Mouse (Mus musculus): ENCODE measurements around the gene Ccdc150. TPM values are rescaled to one million over a fixed set of nuclear protein-coding genes. Genes with fewer than 3 reads are reported as not detected.
A peak's percentile ranks its signal among the peaks of the same experiment; 100 is the strongest.

Gene Ccdc150
- polyA plus RNA-seq, 1 experiment, result 0.15 TPM

DNA sequence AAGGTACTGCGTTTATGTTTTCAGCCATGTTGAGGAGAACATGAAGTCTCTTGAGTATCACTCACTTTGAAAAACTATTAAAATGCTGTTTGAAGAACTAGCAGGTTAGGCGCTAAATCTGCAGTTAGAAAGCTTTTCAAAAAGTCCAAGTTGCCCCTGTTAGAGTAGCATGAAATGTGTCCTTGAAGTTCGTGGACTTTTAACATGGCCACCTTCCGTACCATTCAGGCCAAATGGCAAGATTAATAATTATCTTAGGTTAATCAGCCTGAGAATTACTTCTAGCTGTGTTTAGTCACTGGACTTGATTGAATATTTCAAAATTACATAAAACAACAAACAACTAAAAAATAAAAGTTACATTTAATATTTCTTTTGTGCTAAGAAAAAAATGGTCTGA, 104.3 kb downstream of the Ccdc150 start:
- Histone ChIP-seq H3K4me3 (ENCODE audit: insufficient read depth, low read length) (no peak overlapping the region), H3K27ac (ENCODE audit: insufficient read depth, low read length) (no peak overlapping the region), H3K4me1 (ENCODE audit: control insufficient read depth, insufficient read depth, low read length) (no peaks in the 10 kb centered on the region)
- no peak for TF ChIP-seq POLR2A (IDR thresholded peaks at IDR 0.05; ENCODE audit: extremely low read depth, insufficient read depth, low read length)
- no peak for TF ChIP-seq CTCF (IDR thresholded peaks at IDR 0.05; ENCODE audit: extremely low read depth, insufficient read depth, low read length)

DNA sequence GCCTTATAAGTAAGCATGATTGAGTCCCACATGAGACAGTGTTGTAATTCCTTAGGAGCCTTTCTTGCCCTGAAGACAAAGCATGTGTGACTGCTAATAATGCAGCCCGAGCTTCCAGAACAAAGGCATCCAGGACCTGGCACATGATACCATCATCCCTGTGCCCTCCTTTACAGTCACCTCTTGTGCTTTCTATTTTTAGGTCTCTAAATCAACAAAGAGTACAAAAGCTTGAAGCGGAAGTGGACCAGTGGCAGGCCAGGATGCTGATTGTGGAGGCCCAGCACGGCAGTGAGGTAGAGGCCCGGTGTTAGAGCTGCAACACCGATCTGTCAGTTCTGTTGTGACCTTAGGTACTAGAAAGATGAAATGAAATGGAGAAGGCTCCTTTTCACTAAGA, 105.0 kb downstream of the Ccdc150 start:
- Histone ChIP-seq H3K4me1 (ENCODE audit: control insufficient read depth, insufficient read depth, low read length) (no peaks in the 10 kb centered on the region), H3K4me3 (ENCODE audit: insufficient read depth, low read length) (no peak overlapping the region), H3K27ac (ENCODE audit: insufficient read depth, low read length) (no peak overlapping the region)
- TF ChIP-seq CTCF (IDR thresholded peaks at IDR 0.05; ENCODE audit: extremely low read depth, insufficient read depth, low read length) (no peak), POLR2A (IDR thresholded peaks at IDR 0.05; ENCODE audit: extremely low read depth, insufficient read depth, low read length) (no peak)

DNA sequence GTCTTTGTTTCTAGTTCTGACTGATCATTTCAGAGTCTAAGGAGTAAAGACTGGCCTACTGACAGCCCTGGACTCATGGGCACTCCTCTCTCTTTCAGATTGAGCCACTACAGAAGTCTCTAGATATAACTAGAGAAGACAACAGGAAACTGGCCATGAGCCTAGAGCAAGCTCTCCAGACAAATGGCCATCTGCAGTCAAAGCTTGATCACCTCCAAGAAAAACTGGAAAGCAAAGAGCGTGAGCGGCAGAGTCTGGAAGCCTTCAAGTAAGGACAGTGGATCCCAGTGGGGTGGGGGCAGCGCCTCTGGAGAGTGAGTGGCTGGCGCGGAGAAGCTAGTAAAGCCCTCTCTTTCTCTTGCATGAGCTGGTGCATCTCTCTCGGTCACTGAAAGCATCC, 106.1 kb downstream of the Ccdc150 start:
- Histone ChIP-seq H3K4me1 (ENCODE audit: control insufficient read depth, insufficient read depth, low read length) (no peaks in the 10 kb centered on the region), H3K4me3 (ENCODE audit: insufficient read depth, low read length) (no peak overlapping the region), H3K27ac (ENCODE audit: insufficient read depth, low read length) (no peak overlapping the region)
- no peak for TF ChIP-seq POLR2A (IDR thresholded peaks at IDR 0.05; ENCODE audit: extremely low read depth, insufficient read depth, low read length)

DNA sequence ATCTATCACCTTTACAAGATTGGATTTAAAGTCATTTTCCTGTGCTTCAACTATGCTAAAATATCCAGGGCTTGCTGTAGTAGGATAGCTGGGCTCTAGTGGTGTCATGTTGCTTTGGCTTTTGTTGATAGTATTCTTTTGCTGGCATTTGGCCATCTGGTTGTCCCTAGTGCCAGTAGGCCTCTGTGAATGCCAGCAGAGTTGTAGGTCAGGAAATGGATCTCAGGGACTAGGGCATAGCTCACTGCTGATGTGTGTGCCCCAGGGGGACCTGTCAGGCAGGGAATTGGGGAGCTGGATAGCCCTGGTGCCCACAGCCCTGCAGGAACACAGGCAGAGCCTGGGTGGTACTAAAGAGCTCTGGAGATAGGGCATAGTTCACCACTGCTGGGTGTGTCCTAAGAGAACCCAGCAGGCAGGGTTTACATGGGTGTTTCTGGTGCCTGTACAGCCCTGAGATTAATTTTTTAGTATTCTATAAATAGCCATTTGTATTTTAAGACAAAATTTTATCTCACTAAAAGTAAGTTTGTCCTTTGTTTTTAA, 127.1 kb downstream of the Ccdc150 start:
- Histone ChIP-seq H3K27ac (ENCODE audit: insufficient read depth, low read length) (no peak overlapping the region), H3K4me3 (ENCODE audit: insufficient read depth, low read length) (no peak overlapping the region), H3K4me1 (ENCODE audit: control insufficient read depth, insufficient read depth, low read length) (no peaks in the 10 kb centered on the region)
- TF ChIP-seq CTCF (IDR thresholded peaks at IDR 0.05; ENCODE audit: extremely low read depth, insufficient read depth, low read length) (no peak), POLR2A (IDR thresholded peaks at IDR 0.05; ENCODE audit: extremely low read depth, insufficient read depth, low read length) (no peak)

DNA sequence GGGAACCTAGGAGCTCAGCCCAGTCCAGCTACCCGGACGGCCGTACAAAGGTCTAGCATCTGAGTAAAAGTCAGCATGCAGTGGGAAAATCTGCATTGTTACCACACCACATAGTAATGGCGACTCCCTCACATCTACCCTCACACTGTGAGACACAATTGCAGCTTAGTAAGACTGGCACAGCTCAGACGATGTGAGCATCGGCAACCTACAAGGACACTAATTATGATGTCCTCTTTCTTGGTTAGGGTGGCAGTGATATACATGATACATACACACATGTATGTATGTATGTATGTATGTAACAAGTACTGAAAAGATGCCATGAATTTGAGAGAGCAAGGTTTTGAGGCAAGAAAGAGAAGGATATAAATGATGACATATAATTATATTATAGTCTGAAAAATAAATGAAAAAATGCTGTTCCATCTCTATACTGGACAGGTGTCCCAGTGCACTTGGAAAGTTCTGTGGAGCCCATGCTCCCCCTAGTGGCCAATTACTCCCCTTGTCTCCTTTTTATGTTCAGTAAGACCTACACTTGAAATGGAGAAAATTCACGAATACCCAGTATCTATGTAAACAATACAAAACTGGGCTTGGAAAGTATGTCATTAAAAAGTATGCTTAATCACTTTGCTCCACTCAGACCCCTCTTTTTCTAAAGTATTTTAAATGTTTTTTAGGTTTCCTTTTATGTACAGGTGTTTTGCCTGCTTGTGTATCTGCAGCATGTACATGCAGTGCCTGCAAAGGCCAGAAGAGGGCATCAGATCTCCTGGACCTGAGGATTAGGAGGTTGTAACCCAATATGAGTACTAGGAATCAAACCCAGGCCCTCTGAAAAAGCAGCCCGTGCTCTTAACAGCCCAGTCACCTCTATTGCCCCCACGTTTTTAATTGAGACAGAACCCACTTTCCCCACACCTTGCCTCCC, 130.8 kb downstream of the Ccdc150 start:
- H3K4me3 ChIP-seq (ENCODE audit: insufficient read depth, low read length), result no peak overlapping the region
- TF ChIP-seq POLR2A (IDR thresholded peaks at IDR 0.05; ENCODE audit: extremely low read depth, insufficient read depth, low read length) (no peak), CTCF (IDR thresholded peaks at IDR 0.05; ENCODE audit: extremely low read depth, insufficient read depth, low read length) (peak; percentile 60)

DNA sequence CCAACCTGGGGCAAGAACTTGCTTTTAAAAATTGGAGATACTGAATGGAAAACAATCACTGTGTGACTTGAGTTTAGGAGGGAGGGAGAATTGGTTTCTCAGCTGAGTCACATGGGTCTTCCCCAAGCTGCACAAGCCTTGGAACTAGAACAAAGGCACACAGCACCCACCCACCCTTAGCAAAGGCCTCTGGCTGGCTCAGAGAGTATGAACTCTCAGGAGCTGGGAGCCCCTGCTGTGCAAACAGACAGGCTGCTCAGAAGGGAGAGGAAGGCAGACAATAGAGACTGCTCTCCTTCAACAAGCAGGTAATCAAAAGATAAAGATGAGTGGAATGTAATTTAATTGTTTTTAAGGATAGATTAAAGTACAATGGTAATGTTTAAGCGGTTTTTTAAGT, 133.7 kb downstream of the Ccdc150 start:
- TF ChIP-seq CTCF (IDR thresholded peaks at IDR 0.05; ENCODE audit: extremely low read depth, insufficient read depth, low read length), result no peak
- TF ChIP-seq POLR2A (IDR thresholded peaks at IDR 0.05; ENCODE audit: extremely low read depth, insufficient read depth, low read length), result no peak
- Histone ChIP-seq H3K4me1 (ENCODE audit: control insufficient read depth, insufficient read depth, low read length) (no peaks in the 10 kb centered on the region), H3K4me3 (ENCODE audit: insufficient read depth, low read length) (no peak overlapping the region), H3K27ac (ENCODE audit: insufficient read depth, low read length) (no peak overlapping the region)

More for the DNA sequence above, 130.8 kb downstream of the Ccdc150 start:
- H3K27ac ChIP-seq (ENCODE audit: insufficient read depth, low read length), result no peak overlapping the region
- H3K4me1 ChIP-seq (ENCODE audit: control insufficient read depth, insufficient read depth, low read length), result no peaks in the 10 kb centered on the region

DNA sequence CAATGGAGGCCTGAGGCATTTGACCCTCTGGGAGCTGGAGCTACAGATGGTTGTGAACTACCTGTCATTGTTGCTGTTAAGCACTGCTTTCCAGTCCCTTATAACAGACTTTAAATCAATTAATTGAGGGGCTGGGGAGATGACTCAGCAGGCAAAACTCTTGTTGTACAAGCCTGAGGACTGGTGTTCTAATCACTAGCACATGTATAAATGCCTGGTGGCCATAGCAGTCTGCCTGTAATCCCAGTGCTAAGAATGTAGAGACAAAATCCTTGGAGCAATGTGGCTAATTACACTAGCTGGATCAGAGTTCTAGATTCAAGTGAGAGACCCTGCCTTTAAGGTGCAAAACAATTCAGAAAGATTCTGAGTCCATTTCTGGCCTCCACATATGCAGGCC, 152.3 kb downstream of the Ccdc150 start:
- H3K4me1 ChIP-seq (ENCODE audit: control insufficient read depth, insufficient read depth, low read length), result no peaks in the 10 kb centered on the region
- no peak overlapping the region for H3K4me3 ChIP-seq (ENCODE audit: insufficient read depth, low read length)
- no peak overlapping the region for H3K27ac ChIP-seq (ENCODE audit: insufficient read depth, low read length)
- TF ChIP-seq CTCF (IDR thresholded peaks at IDR 0.05; ENCODE audit: extremely low read depth, insufficient read depth, low read length), result no peak
- TF ChIP-seq POLR2A (IDR thresholded peaks at IDR 0.05; ENCODE audit: extremely low read depth, insufficient read depth, low read length), result no peak

Other genes with a start within 250 kb of the Ccdc150 start
- 10.8 and 13.0 TPM in 2 replicates for gene Hecw2, start 55.5 kb upstream of the Ccdc150 start, polyA plus RNA-seq (2012; rRNA removed)
- gene Gtf3c3, start 188.3 kb downstream of the Ccdc150 start, polyA plus RNA-seq (2012; rRNA removed), result 18.0 and 18.4 TPM in 2 replicates

All from cortical plate, adult 2 months (tissue).